Comparison of ENCODE assay signal across 21 mouse cellular contexts in the genomic region with DNA sequence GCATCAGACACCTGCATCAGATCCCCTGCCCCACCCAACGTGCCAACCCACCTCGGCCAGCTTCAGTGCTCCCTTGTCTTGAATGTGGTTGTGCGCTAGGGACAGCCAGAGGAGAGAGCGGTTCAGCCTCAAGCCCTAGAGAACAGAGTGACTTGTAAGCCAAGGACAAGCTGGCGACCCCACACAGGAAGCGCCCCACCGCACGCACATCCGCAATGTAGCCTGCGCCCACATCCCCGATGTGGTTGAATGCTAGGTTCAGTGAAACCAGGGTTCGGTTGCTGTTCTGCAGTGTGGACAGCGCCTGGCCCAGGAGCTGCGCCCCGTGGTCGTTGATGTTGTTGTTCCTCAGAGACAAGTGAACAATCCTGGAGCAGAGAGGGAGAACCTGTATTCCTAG. TPM values are rescaled to one million over a fixed set of nuclear protein-coding genes. Genes with fewer than 3 reads are reported as not detected.
DNase-seq lines count a peak whose midpoint lies in the region; ATAC-seq and TF ChIP-seq lines count a peak whose summit lies in the region.
"Had no signal": no experiment of that assay in that cellular context is flagged by ENCODE, and none has a peak within 500 bp of the region (broad histone marks: within the 10 kb centered on the region; RNA-seq: fewer than 3 reads in every experiment).

No protein-coding gene starts in this region.

- WGBS in lung, adult 2 months = 75% methylated on average over 16 of the region's 16 CpGs

- no peak overlapping the region for H3K4me3 ChIP-seq in gastrocnemius, adult 2 months
- H3K4me3 ChIP-seq in lung, adult 2 months (replicated peaks; ENCODE audit: extremely low read depth, low read depth, low read length) = no peak overlapping the region
- H3K4me3 ChIP-seq: stomach, embryonic 15.5 days had no signal

- H3K4me1 ChIP-seq in lung, adult 2 months (ENCODE audit: control insufficient read depth, insufficient read depth, low read length) = 0 out of 2 replicates have a peak, but pooled peaks cover 5% of the 10 kb centered on the region

- intact Hi-C loops in gastrocnemius, adult 2 months (cut with DNase I) = no loop called here

- no peak for TF ChIP-seq CTCF in gastrocnemius, adult 2 months (IDR thresholded peaks at IDR 0.05)
- TF ChIP-seq CTCF in lung, adult 2 months (IDR thresholded peaks at IDR 0.05; ENCODE audit: insufficient read depth, low read length) = no peak

- peak; percentile 61 to 67 for DNase-seq in natural killer cell, adult 2 months (ENCODE audit: low spot score in 2 of 2)
- peak; percentile 79 for DNase-seq in thymus, postnatal 14 days
- DNase-seq in left cerebral cortex, adult 9 months (ENCODE audit: low spot score in 2 of 2) = no peak
- DNase-seq in gastrocnemius, adult 2 months = no peak
- no peak for DNase-seq in urinary bladder, postnatal 10 days (ENCODE audit: low spot score)
- DNase-seq in lung, adult 2 months = no peak
- DNase-seq: adrenal gland, postnatal 14 days; cerebellum, adult 9-10 months; embryo, embryonic 11 days; liver, postnatal 0 days; lung, postnatal 4 days; midbrain, embryonic 14.5 days; right cerebral cortex, postnatal 4 days had no signal

- peak; percentile 65 for ATAC-seq in CD4-positive, CD25-positive, alpha-beta regulatory T cell, adult 4 months
- peak; percentile 86 for ATAC-seq in common myeloid progenitor, adult 5-6 weeks (replicated peaks; ENCODE audit: low read depth, poor library complexity, severe bottlenecking)
- ATAC-seq: forebrain, embryonic 16.5 days; hindbrain, embryonic 16.5 days; liver, postnatal 0 days had no signal

- H3K27ac ChIP-seq in gastrocnemius, adult 2 months = no peak overlapping the region
- H3K27ac ChIP-seq: stomach, embryonic 15.5 days had no signal

- no peak for TF ChIP-seq POLR2A in lung, adult 2 months (IDR thresholded peaks at IDR 0.05; ENCODE audit: borderline replicate concordance, extremely low read depth, low read depth, low read length)

RNA-seq across cellular contexts. Expression of gene Lrrc71, which starts 5.7 kb away (rescaled TPM):
- 1 to 10 TPM; 1.3 to 1.8 TPM for polyA plus RNA-seq in CD4-positive, CD25-positive, alpha-beta regulatory T cell, adult 4 months (2017; shearing (Covaris generic))
- 0.23 TPM in 1 of 2 replicates, not detected in the other for total RNA-seq in common myeloid progenitor, adult 5-6 weeks (2017)
- under 1 TPM; 0.06 to 0.28 TPM for total RNA-seq in gastrocnemius, adult 2 months (2021)
- 9.5 and 15.4 TPM in 2 replicates for polyA plus RNA-seq in lung, adult 2 months (2012; rRNA removed)

RNA-seq across cellular contexts. Expression of gene Ntrk1, which starts 52.2 kb away (rescaled TPM):
- not detected for polyA plus RNA-seq in CD4-positive, CD25-positive, alpha-beta regulatory T cell, adult 4 months (2017; shearing (Covaris generic))
- not detected in 2 replicates for total RNA-seq in common myeloid progenitor, adult 5-6 weeks (2017)
- total RNA-seq in gastrocnemius, adult 2 months (2021) = not detected
- polyA plus RNA-seq in lung, adult 2 months (2012; rRNA removed) = 0.56 and 0.87 TPM in 2 replicates
- total RNA-seq: gastrocnemius, adult 8-10 months had no signal

RNA-seq across cellular contexts. Expression of gene Insrr, which starts 54.0 kb away (rescaled TPM):
- 1 to 10 TPM in 1 of 2 experiments, under 1 TPM in 1; 0.17 to 1.6 TPM for polyA plus RNA-seq in CD4-positive, CD25-positive, alpha-beta regulatory T cell, adult 4 months (2017; shearing (Covaris generic))
- total RNA-seq in common myeloid progenitor, adult 5-6 weeks (2017) = not detected in 2 replicates
- not detected for total RNA-seq in gastrocnemius, adult 2 months (2021)
- 0.19 and 0.66 TPM in 2 replicates for polyA plus RNA-seq in lung, adult 2 months (2012; rRNA removed)
- total RNA-seq: gastrocnemius, adult 8-10 months; heart, adult 8-10 months had no signal
- polyA plus RNA-seq: heart, postnatal 0 days; liver, postnatal 0 days had no signal

Comparison
In these comparisons a context has a peak if more than half of its experiments do, and no peak if none do; other contexts are left out.
1. DNase-seq: peak in natural killer cell, adult 2 months (2 of 2) and thymus, postnatal 14 days (single experiment); none in left cerebral cortex, adult 9 months (0 of 2), gastrocnemius, adult 2 months (single experiment), urinary bladder, postnatal 10 days (single experiment) and lung, adult 2 months (single experiment).